Mouse (Mus musculus): Measurements from ENCODE around the gene Olfr1224-ps1. TPM values are rescaled to one million over a fixed set of nuclear protein-coding genes. Genes with fewer than 3 reads are reported as not detected.
A peak's percentile ranks its signal among the peaks of the same experiment; 100 is the strongest.
"Not testable (repeated sequence)": the region's sequence is repeated elsewhere in the genome, so short reads cannot be mapped to it uniquely, and the experiment has no call there.

Olfr1224-ps1 gene
- polyA plus RNA-seq (2012; fragmentation: generic; extraction: Trizol) = not detected
- long read RNA-seq, experiment 1 = 0 reads
- long read RNA-seq, experiment 2 = 0 reads

DNA sequence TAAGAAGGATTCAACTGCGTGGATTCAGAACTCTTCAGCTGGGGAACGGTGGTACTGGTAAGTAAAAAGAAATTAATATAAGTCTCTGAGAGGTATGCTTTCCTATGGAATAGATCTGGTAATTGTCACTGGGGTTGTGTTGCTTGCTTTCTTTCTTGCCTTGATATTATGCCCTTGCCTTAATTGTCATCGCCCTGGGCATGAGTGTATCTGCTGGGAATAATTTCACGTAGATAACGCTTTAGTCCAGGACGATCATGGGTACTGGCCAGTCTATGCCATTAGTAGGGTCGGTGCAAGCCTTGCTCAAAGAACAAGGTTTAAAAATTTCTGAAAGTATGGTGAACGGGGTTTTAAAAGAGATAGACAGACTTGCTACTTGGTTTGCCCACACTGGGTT lies at the start of gene Olfr1224-ps1:
Gene Olfr1224-ps1, minus strand, starts transcription at position 101 of the 400 bp plus-strand sequence.
- H3K79me3 ChIP-seq (ENCODE audit: low read depth); H3K36me3 ChIP-seq (ENCODE audit: control insufficient read depth, insufficient read depth); H3K4me3 ChIP-seq (ENCODE audit: insufficient read depth, poor library complexity, severe bottlenecking); H3K27me3 ChIP-seq (ENCODE audit: control insufficient read depth, insufficient read depth, insufficient read length); H3ac ChIP-seq (ENCODE audit: control insufficient read depth, insufficient read length, low read depth); H3K79me2 ChIP-seq (ENCODE audit: control insufficient read depth, insufficient read depth): not testable (repeated sequence)

DNA sequence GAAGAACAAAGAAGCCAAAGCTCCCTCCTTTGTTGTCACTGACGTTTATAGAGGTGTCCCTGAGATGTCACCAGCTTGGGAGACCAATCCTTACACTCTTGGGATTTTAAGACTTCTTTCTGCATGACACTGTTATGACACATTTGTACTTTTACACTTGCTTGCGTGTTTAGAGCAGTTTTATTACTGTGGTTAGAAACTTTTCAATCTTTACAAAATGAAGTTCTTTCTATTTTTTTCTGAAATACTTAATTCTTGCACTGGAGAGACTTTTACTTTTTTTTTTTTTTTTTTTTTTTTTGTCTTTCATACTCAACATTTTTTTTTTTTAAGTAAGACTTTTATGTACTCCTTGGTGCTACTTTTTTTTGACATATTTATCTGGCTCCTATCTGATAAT lies 36.1 kb upstream of the Olfr1224-ps1 start, which contains the start of gene Olfr1226:
Gene Olfr1226, minus strand, starts transcription at position 101 of the 400 bp plus-strand sequence.
- no peak within 1 kb of the TSS for H3K4me3 ChIP-seq (ENCODE audit: insufficient read depth, poor library complexity, severe bottlenecking)
- no peaks in the 10 kb centered on the region for H3K27me3 ChIP-seq (ENCODE audit: control insufficient read depth, insufficient read depth, insufficient read length)
- no peaks in the 10 kb centered on the region for H3K79me3 ChIP-seq (ENCODE audit: low read depth)
- H3K36me3 ChIP-seq (ENCODE audit: control insufficient read depth, insufficient read depth) = no peaks in the 10 kb centered on the region
- no peaks in the 10 kb centered on the region for H3K79me2 ChIP-seq (ENCODE audit: control insufficient read depth, insufficient read depth)
- H3ac ChIP-seq (ENCODE audit: control insufficient read depth, insufficient read length, low read depth) = no peak within 1 kb of the TSS
- TF ChIP-seq CTCF (IDR thresholded peaks at IDR 0.05; ENCODE audit: control insufficient read depth, insufficient read depth, insufficient read length) (no peak), MYOD1 (IDR thresholded peaks at IDR 0.05; ENCODE audit: control insufficient read depth, insufficient read length, low read depth) (no peak)

DNA sequence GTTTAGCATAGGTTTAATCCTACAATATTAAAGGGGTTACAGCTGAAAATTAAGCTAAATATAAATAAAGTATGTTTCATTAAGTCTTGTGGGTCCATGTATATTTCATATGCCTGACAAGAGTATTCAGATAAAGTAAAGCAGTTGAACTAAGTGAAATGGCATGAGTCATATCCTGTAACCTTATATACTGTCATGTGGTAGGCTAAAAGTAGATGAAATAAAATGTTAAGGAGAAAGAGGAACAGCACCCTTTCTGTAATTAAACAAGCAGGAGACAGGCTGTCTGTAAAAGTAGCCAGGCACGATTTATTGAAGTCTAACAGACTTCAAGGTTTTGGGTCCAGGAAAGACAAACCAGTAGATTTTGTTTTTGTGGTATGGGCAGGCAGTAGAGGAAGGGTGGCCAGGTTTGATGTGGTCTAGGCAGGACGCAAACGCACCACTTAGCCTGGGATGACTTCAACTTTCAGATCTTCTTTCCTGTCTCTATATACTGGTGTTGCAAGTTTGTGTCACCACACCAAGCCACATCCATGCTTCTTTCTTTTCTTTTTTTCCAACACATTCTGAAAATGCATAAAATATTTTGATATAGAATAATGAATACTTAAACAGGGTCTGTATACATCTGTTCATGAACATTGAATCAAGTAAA lies 32.6 kb upstream of the Olfr1224-ps1 start:
- H3K36me3 ChIP-seq (ENCODE audit: control insufficient read depth, insufficient read depth) = no peaks in the 10 kb centered on the region
- H3K4me3 ChIP-seq (ENCODE audit: insufficient read depth, poor library complexity, severe bottlenecking) = no peak overlapping the region

DNA sequence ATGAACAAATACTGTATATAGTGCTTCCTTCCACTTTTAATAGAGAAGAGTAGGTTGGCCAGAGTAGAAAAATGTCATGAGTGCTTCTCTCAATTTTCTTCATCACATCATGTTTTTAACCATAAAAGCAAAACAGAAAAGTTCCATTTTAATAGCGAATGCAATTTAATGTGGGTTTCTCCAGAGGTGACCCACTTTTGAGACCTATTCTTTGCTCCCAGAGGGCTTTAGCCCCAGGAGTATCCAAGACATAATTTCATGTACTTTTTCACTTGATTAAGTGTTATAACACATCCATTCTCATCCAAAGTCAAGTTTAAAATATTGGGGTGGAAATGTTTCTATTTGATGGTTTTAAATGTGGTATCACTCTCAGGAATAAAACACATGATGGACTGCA lies 10.7 kb upstream of the Olfr1224-ps1 start, which contains the start of gene Olfr1225:
Gene Olfr1225, minus strand, starts transcription at position 101 of the 400 bp plus-strand sequence.
- no peak within 1 kb of the TSS for H3ac ChIP-seq (ENCODE audit: control insufficient read depth, insufficient read length, low read depth)
- H3K4me3 ChIP-seq (ENCODE audit: insufficient read depth, poor library complexity, severe bottlenecking) = no peak within 1 kb of the TSS
- no peaks in the 10 kb centered on the region for H3K79me2 ChIP-seq (ENCODE audit: control insufficient read depth, insufficient read depth)
- no peak for TF ChIP-seq CEBPB (IDR thresholded peaks at IDR 0.05; ENCODE audit: low read depth)
- no peak for TF ChIP-seq MYOG (IDR thresholded peaks at IDR 0.05; ENCODE audit: control insufficient read depth, extremely low read depth, insufficient read length)
- no peaks in the 10 kb centered on the region for H3K79me3 ChIP-seq (ENCODE audit: low read depth)
- no peaks in the 10 kb centered on the region for H3K36me3 ChIP-seq (ENCODE audit: control insufficient read depth, insufficient read depth)
- H3K27me3 ChIP-seq (ENCODE audit: control insufficient read depth, insufficient read depth, insufficient read length) = no peaks in the 10 kb centered on the region

More for the DNA sequence above, 32.6 kb upstream of the Olfr1224-ps1 start:
- no peaks in the 10 kb centered on the region for H3K79me2 ChIP-seq (ENCODE audit: control insufficient read depth, insufficient read depth)
- no peaks in the 10 kb centered on the region for H3K27me3 ChIP-seq (ENCODE audit: control insufficient read depth, insufficient read depth, insufficient read length)
- no peaks in the 10 kb centered on the region for H3K79me3 ChIP-seq (ENCODE audit: low read depth)
- no peak overlapping the region for H3ac ChIP-seq (ENCODE audit: control insufficient read depth, insufficient read length, low read depth)
- TF ChIP-seq MYOD1 (IDR thresholded peaks at IDR 0.05; ENCODE audit: control insufficient read depth, insufficient read length, low read depth) = no peak
- TF ChIP-seq CTCF (IDR thresholded peaks at IDR 0.05; ENCODE audit: control insufficient read depth, insufficient read depth, insufficient read length) = no peak
- TF ChIP-seq FOSL1 (IDR thresholded peaks at IDR 0.05; ENCODE audit: insufficient read depth, low read length, poor library complexity, severe bottlenecking) = no peak
- no peak for TF ChIP-seq MAX (IDR thresholded peaks at IDR 0.05)
- TF ChIP-seq CEBPB (IDR thresholded peaks at IDR 0.05; ENCODE audit: low read depth) = peak; percentile 13
- TF ChIP-seq USF1 (IDR thresholded peaks at IDR 0.05; ENCODE audit: low read depth) = peak; percentile 36
- no peak for TF ChIP-seq MYOG (IDR thresholded peaks at IDR 0.05; ENCODE audit: control insufficient read depth, extremely low read depth, insufficient read length)

DNA sequence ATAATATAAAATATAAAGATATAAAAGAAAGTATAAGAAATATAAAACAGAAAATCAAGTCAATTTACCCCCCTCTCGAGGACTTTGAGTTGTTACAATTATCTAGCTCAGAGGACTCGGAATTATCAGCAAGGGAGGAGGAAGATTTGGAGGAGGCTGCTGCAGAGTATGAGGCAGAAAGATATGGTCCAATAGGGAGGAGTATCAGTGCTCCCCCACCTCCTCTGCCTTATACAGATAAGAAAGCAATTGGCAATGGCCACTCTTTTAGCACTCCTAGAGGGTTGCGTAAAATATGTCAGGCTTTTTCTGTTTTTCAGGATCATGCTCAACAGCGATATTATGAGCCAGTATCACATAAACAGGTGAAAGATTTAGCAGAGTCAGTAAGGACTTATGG lies 820 bp upstream of the Olfr1224-ps1 start:
- not testable (repeated sequence) for H3K36me3 ChIP-seq (ENCODE audit: control insufficient read depth, insufficient read depth); H3K27me3 ChIP-seq (ENCODE audit: control insufficient read depth, insufficient read depth, insufficient read length); H3K79me3 ChIP-seq (ENCODE audit: low read depth); H3ac ChIP-seq (ENCODE audit: control insufficient read depth, insufficient read length, low read depth); H3K79me2 ChIP-seq (ENCODE audit: control insufficient read depth, insufficient read depth); H3K4me3 ChIP-seq (ENCODE audit: insufficient read depth, poor library complexity, severe bottlenecking)

DNA sequence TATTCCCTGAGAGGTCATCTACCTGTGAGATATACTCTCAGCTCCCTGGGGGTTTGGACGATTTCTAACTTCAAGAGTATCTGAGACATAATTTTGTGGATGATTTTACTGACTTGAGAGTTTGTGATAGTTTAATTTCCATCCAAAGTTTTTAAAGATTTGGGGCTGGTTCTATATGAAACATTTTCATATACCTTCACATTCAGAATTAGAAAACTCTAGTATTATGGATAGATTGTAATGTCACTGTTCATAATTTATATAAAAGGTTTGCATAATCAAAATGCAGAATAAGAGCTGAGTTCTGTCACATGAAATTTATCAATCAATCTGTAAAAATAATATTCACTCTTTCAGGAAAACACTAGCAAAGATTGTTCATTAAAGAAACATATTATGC lies 12.4 kb downstream of the Olfr1224-ps1 start, which contains the start of gene Olfr1223:
Gene Olfr1223, minus strand, starts transcription at position 101 of the 400 bp plus-strand sequence.
- H3K79me3 ChIP-seq (ENCODE audit: low read depth) = no peaks in the 10 kb centered on the region
- H3K36me3 ChIP-seq (ENCODE audit: control insufficient read depth, insufficient read depth) = no peaks in the 10 kb centered on the region
- no peak within 1 kb of the TSS for H3K4me3 ChIP-seq (ENCODE audit: insufficient read depth, poor library complexity, severe bottlenecking)
- H3K27me3 ChIP-seq (ENCODE audit: control insufficient read depth, insufficient read depth, insufficient read length) = no peaks in the 10 kb centered on the region
- H3ac ChIP-seq (ENCODE audit: control insufficient read depth, insufficient read length, low read depth) = no peak within 1 kb of the TSS
- H3K79me2 ChIP-seq (ENCODE audit: control insufficient read depth, insufficient read depth) = no peaks in the 10 kb centered on the region
- TF ChIP-seq CEBPB (IDR thresholded peaks at IDR 0.05; ENCODE audit: low read depth) = no peak
- no peak for TF ChIP-seq CTCF (IDR thresholded peaks at IDR 0.05; ENCODE audit: control insufficient read depth, insufficient read depth, insufficient read length)
- no peak for TF ChIP-seq MYOD1 (IDR thresholded peaks at IDR 0.05; ENCODE audit: control insufficient read depth, insufficient read length, low read depth)
- TF ChIP-seq MAX (IDR thresholded peaks at IDR 0.05) = no peak
- TF ChIP-seq MYOG (IDR thresholded peaks at IDR 0.05; ENCODE audit: control insufficient read depth, extremely low read depth, insufficient read length) = no peak
- TF ChIP-seq USF1 (IDR thresholded peaks at IDR 0.05; ENCODE audit: low read depth) = no peak
- TF ChIP-seq FOSL1 (IDR thresholded peaks at IDR 0.05; ENCODE audit: insufficient read depth, low read length, poor library complexity, severe bottlenecking) = no peak

Measured in C2C12 (cell line).